Mouse (Mus musculus) stomach, embryonic 14.5 days (tissue): ENCODE results near the gene Myo3a. TPM values are rescaled to one million over a fixed set of nuclear protein-coding genes. Genes with fewer than 3 reads are reported as not detected.
"Not testable (repeated sequence)": the region's sequence is repeated elsewhere in the genome, so short reads cannot be mapped to it uniquely, and the experiment has no call there.

Experiments used
- ATAC-seq: fragments of 200-750 bp; cut with Nextera tagmentation; 2 replicates; pipeline ENCODE4 v1.8.0; 2017; ENCODE audit warnings: low read depth, moderate TSS enrichment; ENCODE audit not compliant: insufficient number of reproducible peaks, insufficient read depth, low FRiP score
- H3K27ac ChIP-seq: fragments of 300-500 bp; sonication (generic); 2 replicates; pipeline ENCODE4 v1.5.1; 2014; ENCODE audit warnings: mild to moderate bottlenecking, low read length, moderate library complexity, mixed read lengths
- H3K27me3 ChIP-seq: fragments of 300-500 bp; sonication (generic); 2 replicates; pipeline ENCODE4 v1.6.1; 2014; ENCODE audit warnings: low read length, control low read depth, mixed read lengths; ENCODE audit not compliant: control insufficient read depth, insufficient read depth
- H3K36me3 ChIP-seq: fragments of 300-500 bp; sonication (generic); 2 replicates; pipeline ENCODE4 v1.6.1; 2014; ENCODE audit warnings: mild to moderate bottlenecking, control low read depth, low read length, moderate library complexity, mixed read lengths; ENCODE audit not compliant: control insufficient read depth, insufficient read depth
- H3K4me1 ChIP-seq: fragments of 300-500 bp; sonication (generic); 2 replicates; pipeline ENCODE4 v1.6.1; 2014; ENCODE audit warnings: low read length, control low read depth, mixed read lengths; ENCODE audit not compliant: control insufficient read depth, insufficient read depth
- H3K4me2 ChIP-seq: fragments of 300-500 bp; sonication (generic); replicated peaks from 2 replicates; pipeline ENCODE4 v1.6.1; 2014; ENCODE audit warnings: low read depth, low read length, control low read depth
- H3K4me3 ChIP-seq: fragments of 300-500 bp; sonication (generic); 2 replicates; pipeline ENCODE4 v1.5.1; 2014; ENCODE audit warnings: low read depth, low read length, control low read depth
- H3K9ac ChIP-seq: fragments of 300-500 bp; sonication (generic); replicated peaks from 2 replicates; pipeline ENCODE4 v1.6.1; 2014; ENCODE audit warnings: low read depth, mild to moderate bottlenecking, control low read depth, low read length, moderate library complexity, mixed read lengths
- H3K9me3 ChIP-seq: fragments of 300-500 bp; sonication (generic); 2 replicates; pipeline ENCODE4 v1.6.1; 2016; ENCODE audit warnings: low read depth, low read length, control low read depth; ENCODE audit not compliant: control insufficient read depth
- WGBS: fragments of 180-500 bp; shearing (Covaris S2); extraction: QIAGEN DNeasy Blood & Tissue Kit; methylation state at CpG from one replicate; pipeline ENCODE4 v1.1.7; 2014; 5-methylcytosine and 5-hydroxymethylcytosine counted together
- polyA plus RNA-seq: library from polyadenylated mRNA; unstranded; fragments of >200 nt; fragmentation: Nextera tagmentation; extraction: Ambion mirVana; gene quantifications from 2 replicates; pipeline ENCODE4 v1.2.1, GENCODE M21; 2014

The Myo3a gene
- polyA plus RNA-seq, 1 experiment from 2014 or later: 0.42 TPM

DNA sequence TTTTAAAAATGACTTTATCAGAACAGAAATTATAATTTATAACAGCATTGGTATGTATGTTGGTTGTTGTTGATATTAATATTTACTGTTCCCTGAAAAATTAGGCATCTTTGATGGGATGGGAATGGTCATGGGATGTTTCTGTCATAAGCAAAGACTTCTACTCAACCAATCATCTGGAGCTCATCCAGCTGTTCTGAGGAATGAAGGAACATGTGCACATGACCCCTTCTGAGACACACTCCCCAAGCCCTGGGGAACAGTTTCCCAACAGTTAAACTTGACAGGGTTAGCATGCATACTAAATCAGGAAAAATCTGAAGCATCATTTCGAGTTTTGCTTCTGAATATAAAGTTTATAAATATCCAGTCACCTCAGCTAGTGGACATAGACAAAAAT, 70.6 kb downstream of the Myo3a start:
- Histone ChIP-seq H3K9me3 (no peaks in the 10 kb centered on the region), H3K27me3 (no peaks in the 10 kb centered on the region), H3K4me1 (no peaks in the 10 kb centered on the region), H3K4me3 (no peak overlapping the region), H3K4me2 (no peak overlapping the region), H3K36me3 (no peaks in the 10 kb centered on the region), H3K27ac (no peak overlapping the region), H3K9ac (no peak overlapping the region)
- no peak for ATAC-seq
- WGBS: 57% methylated on average over 1 of the region's 1 CpGs

- WGBS: 2% methylated on average over 19 of the region's 32 CpGs
- Histone ChIP-seq H3K4me2 (peak overlapping the region; percentile 79), H3K4me1 (0 out of 2 replicates have a peak, but pooled peaks cover 4% of the 10 kb centered on the region), H3K4me3 (peak overlapping the region; percentile 37), H3K27me3 (no peaks in the 10 kb centered on the region), H3K9ac (peak overlapping the region; percentile 10; the same call in 1 of the 2 replicates), H3K9me3 (no peaks in the 10 kb centered on the region), H3K36me3 (no peaks in the 10 kb centered on the region), H3K27ac (peak overlapping the region; percentile 27; the same call in 1 of the 2 replicates)
- peak; percentile 80 for ATAC-seq
These were observed 111.1 kb downstream of the Myo3a start for GRCm38 (mm10) chr2:22338269-22338857.

DNA sequence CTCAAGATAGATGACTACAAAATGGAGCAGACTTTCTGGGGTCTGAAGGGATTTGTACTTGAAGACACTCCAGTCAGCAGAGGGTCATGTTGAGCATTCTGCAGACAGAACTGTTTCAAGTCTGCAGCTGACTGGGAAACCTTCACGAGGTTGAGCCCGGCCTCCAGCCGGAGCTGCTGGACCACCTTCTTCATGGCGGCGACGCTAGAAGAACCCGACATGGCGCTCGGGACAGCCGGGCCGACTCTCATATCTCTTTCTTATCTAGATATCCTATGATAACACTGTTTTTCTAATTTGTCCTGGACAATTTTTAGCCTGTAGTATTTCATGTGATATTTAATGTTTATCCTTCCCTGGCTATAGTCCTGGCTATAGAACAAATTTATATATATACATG, 183.2 kb downstream of the Myo3a start:
- not testable (repeated sequence) for H3K36me3 ChIP-seq, H3K9ac ChIP-seq, H3K27ac ChIP-seq, H3K4me1 ChIP-seq, H3K4me3 ChIP-seq, H3K4me2 ChIP-seq, H3K9me3 ChIP-seq, H3K27me3 ChIP-seq, ATAC-seq
- 93% methylated on average over 11 of the region's 11 CpGs for WGBS

- Histone ChIP-seq H3K9ac (no peak overlapping the region), H3K36me3 (no peaks in the 10 kb centered on the region), H3K9me3 (no peaks in the 10 kb centered on the region), H3K4me2 (no peak overlapping the region), H3K4me3 (no peak overlapping the region), H3K27me3 (no peaks in the 10 kb centered on the region), H3K27ac (no peak overlapping the region), H3K4me1 (no peaks in the 10 kb centered on the region)
- 78% methylated on average over 6 of the region's 6 CpGs for WGBS
- ATAC-seq: no peak
These were observed 321.1 kb downstream of the Myo3a start for GRCm38 (mm10) chr2:22548421-22548820.

DNA sequence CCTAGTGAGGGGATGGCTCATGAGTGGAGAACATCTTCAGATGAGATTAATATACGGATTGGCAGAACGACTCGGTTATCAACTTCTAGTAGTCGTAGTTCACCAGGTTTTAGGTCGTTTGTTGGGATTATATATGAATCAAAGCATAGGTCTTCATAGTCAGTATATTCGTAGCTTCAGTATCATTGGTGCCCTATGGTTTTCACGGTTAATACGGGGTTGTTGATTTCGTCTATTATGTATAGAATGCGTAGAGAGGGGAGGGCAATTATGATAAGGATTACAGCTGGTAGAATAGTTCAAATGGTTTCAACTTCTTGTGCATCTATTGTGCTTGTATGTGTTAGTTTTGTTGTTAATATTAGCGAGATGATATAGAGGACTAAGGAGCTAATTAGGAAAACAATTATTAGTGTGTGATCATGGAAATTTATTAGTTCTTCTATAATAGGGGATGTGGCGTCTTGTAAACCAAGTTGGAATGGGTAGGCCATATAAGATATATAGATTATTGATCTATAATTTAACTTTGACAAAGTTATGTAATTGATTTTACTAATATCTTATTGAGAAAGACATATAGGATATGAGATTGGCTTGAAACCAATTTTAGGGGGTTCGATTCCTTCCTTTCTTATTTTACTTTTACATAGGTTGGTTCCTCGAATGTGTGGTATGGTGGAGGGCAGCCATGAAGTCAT, 360.3 kb downstream of the Myo3a start:
- H3K27me3 ChIP-seq, H3K9ac ChIP-seq, H3K4me1 ChIP-seq, H3K4me3 ChIP-seq, H3K27ac ChIP-seq, H3K9me3 ChIP-seq, H3K36me3 ChIP-seq, H3K4me2 ChIP-seq: not testable (repeated sequence)
- 84% methylated on average over 14 of the region's 14 CpGs for WGBS
- ATAC-seq: peak; percentile 84

- not testable (repeated sequence) for H3K4me2 ChIP-seq, H3K4me1 ChIP-seq, H3K27ac ChIP-seq, H3K36me3 ChIP-seq, H3K9me3 ChIP-seq, H3K4me3 ChIP-seq, H3K27me3 ChIP-seq, H3K9ac ChIP-seq
- peak; percentile 40 for ATAC-seq
- WGBS: 83% methylated on average over 5 of the region's 5 CpGs
These were observed 360.9 kb downstream of the Myo3a start for GRCm38 (mm10) chr2:22588170-22588541.

GRCm38 (mm10) chr2:22588673-22589381, 361.5 kb downstream of the Myo3a start:
- not testable (repeated sequence) for H3K9ac ChIP-seq
- WGBS: 67% methylated on average over 12 of the region's 12 CpGs

GRCm38 (mm10) chr2:22589382-22590205, 362.3 kb downstream of the Myo3a start:
- H3K4me1 ChIP-seq, H3K27me3 ChIP-seq, H3K4me3 ChIP-seq, H3K27ac ChIP-seq, H3K9me3 ChIP-seq, H3K36me3 ChIP-seq, H3K9ac ChIP-seq, H3K4me2 ChIP-seq: not testable (repeated sequence)
- peak; percentile 90 for ATAC-seq
- 84% methylated on average over 16 of the region's 17 CpGs for WGBS

More at GRCm38 (mm10) chr2:22588673-22589381, 361.5 kb downstream of the Myo3a start:
- H3K4me3 ChIP-seq, H3K4me1 ChIP-seq, H3K4me2 ChIP-seq, H3K27me3 ChIP-seq, H3K9me3 ChIP-seq, H3K36me3 ChIP-seq, H3K27ac ChIP-seq: not testable (repeated sequence)
- peak; percentile 93 for ATAC-seq
